Mouse (Mus musculus): Measurements from ENCODE around the gene Kcnh1.

- TF ChIP-seq POLR2A (IDR thresholded peaks at IDR 0.05; ENCODE audit: extremely low read depth, insufficient read depth, low read length) (no peak), CTCF (IDR thresholded peaks at IDR 0.05; ENCODE audit: extremely low read depth, insufficient read depth, low read length) (no peak)
Observed at GRCm38 (mm10) chr1:192478176-192478575, 287.6 kb downstream of the Kcnh1 start.
